Mouse (Mus musculus): Measurements from ENCODE around the gene Cd151. TPM values are rescaled to one million over a fixed set of nuclear protein-coding genes. Genes with fewer than 3 reads are reported as not detected.
"Not testable (repeated sequence)": the region's sequence is repeated elsewhere in the genome, so short reads cannot be mapped to it uniquely, and the experiment has no call there.

Gene Cd151
- polyA plus RNA-seq, 1 experiment: 99.0 TPM

DNA sequence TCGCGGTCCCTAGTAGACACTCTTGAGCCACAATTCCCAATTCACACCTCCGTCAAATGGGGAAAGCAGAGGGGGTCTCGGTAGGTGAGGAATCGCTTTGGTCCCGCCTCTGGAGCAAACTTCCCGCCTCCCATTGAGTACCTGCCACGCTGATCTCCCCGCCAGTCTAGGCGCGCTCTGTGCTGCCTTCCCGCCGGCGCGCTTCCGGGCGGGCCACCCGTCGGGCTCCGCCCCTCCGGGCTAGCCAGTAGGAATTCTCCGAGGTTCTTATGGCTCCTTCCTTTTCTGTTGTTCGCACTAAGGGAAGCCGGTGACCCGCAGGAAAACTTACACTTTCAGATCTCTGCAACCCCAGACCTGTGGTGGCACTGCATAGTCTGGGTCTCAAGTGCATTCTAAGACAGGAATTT is 23.4 kb upstream of the Cd151 start, which contains the start of gene Pidd1:
Gene Pidd1, minus strand, starts transcription at position 198 of the 410 bp plus-strand sequence.
- H3K4me1 ChIP-seq (ENCODE audit: control insufficient read depth, insufficient read depth, low read length): no peaks in the 10 kb centered on the region
- peak within 1 kb of the TSS; percentile 90 for H3K9ac ChIP-seq (ENCODE audit: low read depth, poor library complexity, severe bottlenecking)
- no peaks in the 10 kb centered on the region for H3K27me3 ChIP-seq (ENCODE audit: control insufficient read depth, insufficient read depth, low read length, poor library complexity, severe bottlenecking)
- H3K9me3 ChIP-seq (replicated peaks; ENCODE audit: control insufficient read depth, insufficient read depth, low read length, poor library complexity, severe bottlenecking): no peaks in the 10 kb centered on the region
- peak within 1 kb of the TSS; percentile 93 for H3K4me3 ChIP-seq (ENCODE audit: low read depth, low read length)
- peaks cover 37% of the 10 kb centered on the region for H3K36me3 ChIP-seq (ENCODE audit: control insufficient read depth, insufficient read depth, low read length, poor library complexity, severe bottlenecking)
- TF ChIP-seq POLR2A (IDR thresholded peaks at IDR 0.05; ENCODE audit: insufficient read depth, low read length) (no peak), CTCF (IDR thresholded peaks at IDR 0.05; ENCODE audit: low read depth, low read length) (no peak), EP300 (IDR thresholded peaks at IDR 0.05; ENCODE audit: insufficient read depth, low read depth, low read length) (no peak)
- H3K27ac ChIP-seq (ENCODE audit: insufficient read depth, low read length): peak within 1 kb of the TSS; percentile 64

DNA sequence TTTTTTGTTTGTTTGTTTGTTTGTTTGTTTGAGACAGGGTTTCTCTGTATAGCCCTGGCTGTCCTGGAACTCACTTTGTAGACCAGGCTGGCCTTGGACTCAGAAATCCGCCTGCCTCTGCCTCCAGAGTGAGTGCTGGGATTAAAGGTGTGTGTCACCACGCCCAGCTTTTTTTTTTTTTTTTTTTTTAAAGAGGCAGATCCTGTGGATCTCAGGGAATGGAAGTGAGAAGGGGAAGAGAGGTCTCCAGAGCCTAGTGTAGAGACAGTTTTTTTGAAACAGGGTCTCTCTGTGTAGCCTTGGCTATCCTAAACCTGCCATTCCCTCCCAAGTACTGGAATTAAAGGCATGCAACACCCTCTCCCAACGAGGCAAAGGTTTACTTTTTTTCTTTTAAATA is 20.8 kb upstream of the Cd151 start:
- peaks cover 43% of the 10 kb centered on the region for H3K36me3 ChIP-seq (ENCODE audit: control insufficient read depth, insufficient read depth, low read length, poor library complexity, severe bottlenecking)
- not testable (repeated sequence) for H3K4me1 ChIP-seq (ENCODE audit: control insufficient read depth, insufficient read depth, low read length); H3K4me3 ChIP-seq (ENCODE audit: low read depth, low read length); H3K27me3 ChIP-seq (ENCODE audit: control insufficient read depth, insufficient read depth, low read length, poor library complexity, severe bottlenecking); H3K9me3 ChIP-seq (replicated peaks; ENCODE audit: control insufficient read depth, insufficient read depth, low read length, poor library complexity, severe bottlenecking)
- H3K27ac ChIP-seq (ENCODE audit: insufficient read depth, low read length): 0 out of 2 replicates have a peak overlapping the region, but pooled peaks have one; percentile 51
- H3K9ac ChIP-seq (ENCODE audit: low read depth, poor library complexity, severe bottlenecking): peak overlapping the region; percentile 89

DNA sequence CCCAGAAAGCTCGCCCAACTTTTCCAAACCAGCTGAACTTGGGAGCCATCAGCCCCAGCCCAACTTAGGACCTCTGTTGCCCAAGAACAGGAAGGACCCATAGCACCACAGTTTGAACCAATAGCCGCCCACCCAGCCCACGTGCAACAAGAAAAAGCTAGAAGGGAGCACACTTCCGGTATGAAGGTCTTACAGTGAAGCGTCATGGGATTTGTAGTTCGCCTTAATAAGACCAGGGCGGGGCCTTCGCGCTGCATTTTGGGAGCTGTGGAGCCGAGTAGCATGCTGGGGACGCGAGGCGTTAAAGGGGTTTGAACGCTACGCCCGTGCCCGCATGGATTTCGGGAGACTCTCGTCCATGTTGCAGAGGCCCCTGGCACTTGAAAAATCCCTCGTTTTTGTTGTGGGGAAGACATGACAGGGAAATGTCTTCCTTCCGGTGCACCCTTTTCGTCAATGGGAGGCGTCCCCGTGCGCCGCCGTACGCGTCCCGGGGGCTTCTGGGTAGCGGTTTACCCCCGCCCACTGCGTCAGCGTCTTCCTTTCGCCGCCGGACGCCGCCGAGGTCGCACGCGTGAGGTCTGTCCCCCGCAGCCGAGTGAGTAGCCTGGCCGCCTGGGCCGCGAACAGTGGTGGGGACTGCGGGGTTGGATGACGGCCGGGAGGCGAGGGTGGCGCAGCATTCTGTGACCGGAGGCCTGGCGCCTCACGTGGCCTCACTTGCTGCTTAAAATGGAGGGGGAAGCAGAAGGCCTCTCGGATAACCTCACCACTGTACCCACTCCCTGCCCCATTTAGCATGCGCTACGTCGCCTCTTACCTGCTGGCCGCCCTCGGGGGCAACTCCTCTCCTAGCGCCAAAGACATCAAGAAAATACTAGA is 19.8 kb upstream of the Cd151 start, which contains the start of gene Rplp2:
Gene Rplp2, plus strand, starts transcription at position 261 of the 882 bp plus-strand sequence.
- H3K27me3 ChIP-seq (ENCODE audit: control insufficient read depth, insufficient read depth, low read length, poor library complexity, severe bottlenecking): no peaks in the 10 kb centered on the region
- H3K9me3 ChIP-seq (replicated peaks; ENCODE audit: control insufficient read depth, insufficient read depth, low read length, poor library complexity, severe bottlenecking): no peaks in the 10 kb centered on the region
- peak within 1 kb of the TSS; percentile 96 for H3K4me3 ChIP-seq (ENCODE audit: low read depth, low read length)
- 0 out of 2 replicates have a peak, but pooled peaks have one; percentile 10 for TF ChIP-seq EP300 (IDR thresholded peaks at IDR 0.05; ENCODE audit: insufficient read depth, low read depth, low read length)
- no peak for TF ChIP-seq CTCF (IDR thresholded peaks at IDR 0.05; ENCODE audit: low read depth, low read length)
- TF ChIP-seq POLR2A (IDR thresholded peaks at IDR 0.05; ENCODE audit: insufficient read depth, low read length): peak; percentile 73
- peaks cover 43% of the 10 kb centered on the region for H3K36me3 ChIP-seq (ENCODE audit: control insufficient read depth, insufficient read depth, low read length, poor library complexity, severe bottlenecking)
- H3K4me1 ChIP-seq (ENCODE audit: control insufficient read depth, insufficient read depth, low read length): peaks cover 1% of the 10 kb centered on the region
- peak within 1 kb of the TSS; percentile 89 for H3K9ac ChIP-seq (ENCODE audit: low read depth, poor library complexity, severe bottlenecking)
- H3K27ac ChIP-seq (ENCODE audit: insufficient read depth, low read length): peak within 1 kb of the TSS; percentile 62

DNA sequence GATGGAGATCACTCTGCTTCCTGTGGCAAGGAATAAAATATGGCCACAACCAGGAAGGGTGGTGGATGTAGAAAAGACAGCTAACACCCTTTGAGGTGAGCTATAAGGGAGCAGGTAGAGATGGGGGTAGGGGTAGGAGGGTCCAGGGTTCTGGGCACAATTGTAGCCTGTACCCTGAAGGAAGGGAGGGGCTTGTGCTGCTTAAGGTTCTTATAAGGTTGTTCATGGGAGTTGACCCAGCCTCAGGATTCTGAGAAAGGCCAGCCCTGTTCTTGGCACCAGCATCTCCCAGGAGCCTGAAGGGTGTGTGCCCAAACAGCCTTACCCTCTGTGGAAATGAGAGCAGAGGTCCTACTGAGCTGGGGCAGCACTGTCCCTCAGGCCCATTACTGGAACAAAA is 15.3 kb upstream of the Cd151 start:
- peaks cover 1% of the 10 kb centered on the region for H3K4me1 ChIP-seq (ENCODE audit: control insufficient read depth, insufficient read depth, low read length)
- H3K9ac ChIP-seq (ENCODE audit: low read depth, poor library complexity, severe bottlenecking): no peak overlapping the region
- H3K27me3 ChIP-seq (ENCODE audit: control insufficient read depth, insufficient read depth, low read length, poor library complexity, severe bottlenecking): no peaks in the 10 kb centered on the region
- TF ChIP-seq POLR2A (IDR thresholded peaks at IDR 0.05; ENCODE audit: insufficient read depth, low read length) (no peak), EP300 (IDR thresholded peaks at IDR 0.05; ENCODE audit: insufficient read depth, low read depth, low read length) (no peak), CTCF (IDR thresholded peaks at IDR 0.05; ENCODE audit: low read depth, low read length) (no peak)
- no peak overlapping the region for H3K27ac ChIP-seq (ENCODE audit: insufficient read depth, low read length)
- H3K36me3 ChIP-seq (ENCODE audit: control insufficient read depth, insufficient read depth, low read length, poor library complexity, severe bottlenecking): peaks cover 43% of the 10 kb centered on the region
- no peaks in the 10 kb centered on the region for H3K9me3 ChIP-seq (replicated peaks; ENCODE audit: control insufficient read depth, insufficient read depth, low read length, poor library complexity, severe bottlenecking)
- no peak overlapping the region for H3K4me3 ChIP-seq (ENCODE audit: low read depth, low read length)

GRCm38 (mm10) chr7:141453636-141454035 is 13.6 kb upstream of the Cd151 start:
- Histone ChIP-seq H3K36me3 (ENCODE audit: control insufficient read depth, insufficient read depth, low read length, poor library complexity, severe bottlenecking) (peaks cover 34% of the 10 kb centered on the region), H3K4me1 (ENCODE audit: control insufficient read depth, insufficient read depth, low read length) (peaks cover 1% of the 10 kb centered on the region), H3K9me3 (replicated peaks; ENCODE audit: control insufficient read depth, insufficient read depth, low read length, poor library complexity, severe bottlenecking) (no peaks in the 10 kb centered on the region), H3K27ac (ENCODE audit: insufficient read depth, low read length) (no peak overlapping the region), H3K4me3 (ENCODE audit: low read depth, low read length) (no peak overlapping the region), H3K27me3 (ENCODE audit: control insufficient read depth, insufficient read depth, low read length, poor library complexity, severe bottlenecking) (no peaks in the 10 kb centered on the region), H3K9ac (ENCODE audit: low read depth, poor library complexity, severe bottlenecking) (no peak overlapping the region)
- TF ChIP-seq POLR2A (IDR thresholded peaks at IDR 0.05; ENCODE audit: insufficient read depth, low read length) (no peak), CTCF (IDR thresholded peaks at IDR 0.05; ENCODE audit: low read depth, low read length) (no peak), EP300 (IDR thresholded peaks at IDR 0.05; ENCODE audit: insufficient read depth, low read depth, low read length) (no peak)

- no peaks in the 10 kb centered on the region for H3K27me3 ChIP-seq (ENCODE audit: control insufficient read depth, insufficient read depth, low read length, poor library complexity, severe bottlenecking)
- no peaks in the 10 kb centered on the region for H3K9me3 ChIP-seq (replicated peaks; ENCODE audit: control insufficient read depth, insufficient read depth, low read length, poor library complexity, severe bottlenecking)
- peak within 1 kb of the TSS; percentile 88 for H3K4me3 ChIP-seq (ENCODE audit: low read depth, low read length)
- no peak within 1 kb of the TSS for H3K27ac ChIP-seq (ENCODE audit: insufficient read depth, low read length)
- peaks cover 20% of the 10 kb centered on the region for H3K36me3 ChIP-seq (ENCODE audit: control insufficient read depth, insufficient read depth, low read length, poor library complexity, severe bottlenecking)
- peak within 1 kb of the TSS; percentile 59 for H3K9ac ChIP-seq (ENCODE audit: low read depth, poor library complexity, severe bottlenecking)
- H3K4me1 ChIP-seq (ENCODE audit: control insufficient read depth, insufficient read depth, low read length): no peaks in the 10 kb centered on the region
- TF ChIP-seq EP300 (IDR thresholded peaks at IDR 0.05; ENCODE audit: insufficient read depth, low read depth, low read length): no peak
- TF ChIP-seq CTCF (IDR thresholded peaks at IDR 0.05; ENCODE audit: low read depth, low read length): no peak
- peak; percentile 99 for TF ChIP-seq POLR2A (IDR thresholded peaks at IDR 0.05; ENCODE audit: insufficient read depth, low read length)
Measured at GRCm38 (mm10) chr7:141454967-141455551, 12.1 kb upstream of the Cd151 start, which contains the start of gene Pnpla2. Pnpla2 (plus strand) TSS chr7:141455198.
